Mouse (Mus musculus) MEL (cell line): ENCODE results near the gene Fam136a. TPM values are rescaled to one million over a fixed set of nuclear protein-coding genes. Genes with fewer than 3 reads are reported as not detected.

Experiments
- DNase-seq: peaks from one replicate; pipeline ENCODE4 v3.0.0; 2011; ENCODE audit warnings: low read depth, low spot score
- H3K27ac ChIP-seq: 2 replicates; pipeline ENCODE4 v1.5.1; 2012; ENCODE audit warnings: low read depth, mild to moderate bottlenecking, control low read depth, low read length, moderate library complexity; ENCODE audit not compliant: control insufficient read depth
- H3K27me3 ChIP-seq, 2 experiments: fragments of 150-350 bp in 1 of 2; sonication (generic) in 1 of 2; 2 replicates each; pipeline ENCODE4 v1.6.1; 2012; ENCODE audit warnings: low read length in 2 of 2, mild to moderate bottlenecking in 2 of 2, improper control_type of control experiment in 1 of 2, moderate library complexity in 1 of 2; ENCODE audit not compliant: insufficient read depth in 2 of 2, control insufficient read depth in 1 of 2
- H3K36me3 ChIP-seq, 2 experiments: 2 replicates each; pipeline ENCODE4 v1.6.1; 2012 to 2014; ENCODE audit warnings: low read length in 2 of 2, improper control_type of control experiment in 1 of 2, inconsistent platforms in 1 of 2, mild to moderate bottlenecking in 1 of 2; ENCODE audit not compliant: insufficient read depth in 2 of 2, control insufficient read depth in 1 of 2
- H3K4me1 ChIP-seq, 2 experiments: fragments of 150-350 bp in 1 of 2; sonication (generic) in 1 of 2; 2 replicates each; pipeline ENCODE4 v1.6.1; 2012; ENCODE audit warnings: low read length in 2 of 2, improper control_type of control experiment in 1 of 2, mild to moderate bottlenecking in 1 of 2; ENCODE audit not compliant: insufficient read depth in 2 of 2, control insufficient read depth in 1 of 2
- H3K4me3 ChIP-seq, 2 experiments: fragments of 150-350 bp in 1 of 2; sonication (generic) in 1 of 2; 2 replicates each; pipeline ENCODE4 v1.5.1; 2012; ENCODE audit warnings: low read depth in 2 of 2, low read length in 2 of 2, mild to moderate bottlenecking in 2 of 2, moderate library complexity in 2 of 2, control low read depth in 1 of 2, improper control_type of control experiment in 1 of 2; ENCODE audit not compliant: control insufficient read depth in 1 of 2, insufficient read depth in 1 of 2
- H3K79me2 ChIP-seq: 2 replicates; pipeline ENCODE4 v1.6.1; 2012; ENCODE audit warnings: mild to moderate bottlenecking, low read length, moderate library complexity; ENCODE audit not compliant: control insufficient read depth, poor library complexity, insufficient read depth
- H3K9ac ChIP-seq: 2 replicates; pipeline ENCODE4 v1.6.1; 2012; ENCODE audit warnings: low read depth, mild to moderate bottlenecking, control low read depth, low read length, moderate library complexity; ENCODE audit not compliant: control insufficient read depth, poor library complexity, severe bottlenecking
- H3K9me3 ChIP-seq: fragments of 150-350 bp; sonication (generic); replicated peaks from 2 replicates; pipeline ENCODE4 v1.6.1; 2012; ENCODE audit warnings: mild to moderate bottlenecking, low read length, improper control_type of control experiment, moderate library complexity; ENCODE audit not compliant: insufficient read depth
- BHLHE40 ChIP-seq: IDR thresholded peaks from 2 replicates; pipeline ENCODE4 v1.6.1; 2012; ENCODE audit warnings: low read depth, mild to moderate bottlenecking, inconsistent platforms, low read length, improper control_type of control experiment, borderline replicate concordance
- CHD1 ChIP-seq: IDR thresholded peaks from 2 replicates; pipeline ENCODE4 v1.6.1; 2012; ENCODE audit warnings: low read depth, mild to moderate bottlenecking, inconsistent platforms, low read length, improper control_type of control experiment
- CTCF ChIP-seq, 3 experiments: IDR thresholded peaks in 2 of 3; conservative IDR thresholded peaks in 1 of 3; 2 replicates each; pipeline ENCODE4 v1.5.1; 2011 to 2012; ENCODE audit warnings: low read length in 3 of 3, low read depth in 2 of 3, mild to moderate bottlenecking in 2 of 3, improper control_type of control experiment in 1 of 3, inconsistent platforms in 1 of 3, mixed read lengths in 1 of 3, moderate library complexity in 1 of 3; ENCODE audit not compliant: control insufficient read depth in 1 of 3, insufficient read depth in 1 of 3, poor library complexity in 1 of 3, severe bottlenecking in 1 of 3
- ELF1 ChIP-seq: IDR thresholded peaks from 2 replicates; pipeline ENCODE4 v1.6.1; 2014; ENCODE audit warnings: low read depth, mild to moderate bottlenecking, inconsistent platforms, low read length, improper control_type of control experiment, moderate library complexity
- EP300 ChIP-seq, 2 experiments: IDR thresholded peaks; 2 replicates each; pipeline ENCODE4 v1.6.1; 2011; ENCODE audit warnings: improper control_type of control experiment in 2 of 2, low read length in 2 of 2, low read depth in 1 of 2, mild to moderate bottlenecking in 1 of 2
- ETS1 ChIP-seq: IDR thresholded peaks from 2 replicates; pipeline ENCODE4 v1.6.1; 2012; ENCODE audit warnings: low read depth, mild to moderate bottlenecking, inconsistent platforms, low read length, improper control_type of control experiment, moderate library complexity
- GATA1 ChIP-seq: IDR thresholded peaks from 2 replicates; pipeline ENCODE4 v1.6.1; 2011; ENCODE audit warnings: low read depth, low read length, improper control_type of control experiment
- KAT2A ChIP-seq: conservative IDR thresholded peaks from 2 replicates; pipeline ENCODE4 v1.6.1; 2012; ENCODE audit warnings: low read depth, low read length, improper control_type of control experiment, inconsistent platforms
- MAX ChIP-seq: IDR thresholded peaks from 2 replicates; pipeline ENCODE4 v1.6.1; 2011; ENCODE audit warnings: low read length, improper control_type of control experiment
- MAZ ChIP-seq: IDR thresholded peaks from 2 replicates; pipeline ENCODE4 v1.6.1; 2012; ENCODE audit warnings: low read depth, mild to moderate bottlenecking, inconsistent platforms, low read length, improper control_type of control experiment
- NRF1 ChIP-seq: IDR thresholded peaks from 2 replicates; pipeline ENCODE4 v1.6.1; 2014; ENCODE audit warnings: low read depth, mild to moderate bottlenecking, inconsistent platforms, low read length, improper control_type of control experiment, moderate library complexity; ENCODE audit not compliant: poor library complexity, insufficient read depth, severe bottlenecking
- RAD21 ChIP-seq: IDR thresholded peaks from 2 replicates; pipeline ENCODE4 v1.6.1; 2011; ENCODE audit warnings: mild to moderate bottlenecking, low read depth, low read length, improper control_type of control experiment
- SMC3 ChIP-seq: IDR thresholded peaks from 2 replicates; pipeline ENCODE4 v1.6.1; 2011; ENCODE audit warnings: low read depth, low read length, improper control_type of control experiment
- TAL1 ChIP-seq: IDR thresholded peaks from 2 replicates; pipeline ENCODE4 v1.6.1; 2012; ENCODE audit warnings: mild to moderate bottlenecking, inconsistent platforms, low read length, moderate library complexity, mixed read lengths
- TBP ChIP-seq: IDR thresholded peaks from 2 replicates; pipeline ENCODE4 v1.8.0; 2011; ENCODE audit warnings: low read depth, low read length, improper control_type of control experiment
- TCF12 ChIP-seq: IDR thresholded peaks from 2 replicates; pipeline ENCODE4 v1.6.1; 2014; ENCODE audit warnings: low read depth, mild to moderate bottlenecking, inconsistent platforms, low read length, improper control_type of control experiment, moderate library complexity
- UBTF ChIP-seq: IDR thresholded peaks from 2 replicates; pipeline ENCODE4 v1.6.1; 2012; ENCODE audit warnings: low read depth, mild to moderate bottlenecking, inconsistent platforms, low read length, improper control_type of control experiment, moderate library complexity, borderline replicate concordance; ENCODE audit not compliant: insufficient read depth
- ZKSCAN1 ChIP-seq: IDR thresholded peaks from 2 replicates; pipeline ENCODE4 v1.6.1; 2012; ENCODE audit warnings: low read depth, mild to moderate bottlenecking, inconsistent platforms, low read length, improper control_type of control experiment, moderate library complexity
- ZMIZ1 ChIP-seq: IDR thresholded peaks from 2 replicates; pipeline ENCODE4 v1.6.1; 2012; ENCODE audit warnings: low read depth, mild to moderate bottlenecking, inconsistent platforms, low read length, improper control_type of control experiment, moderate library complexity
- ZNF384 ChIP-seq: IDR thresholded peaks from 2 replicates; pipeline ENCODE4 v1.6.1; 2012; ENCODE audit warnings: low read depth, mild to moderate bottlenecking, inconsistent platforms, low read length, improper control_type of control experiment
- polyA plus RNA-seq, 2 experiments: library from polyadenylated mRNA; stranded (reverse) in 1 of 2; unstranded in 1 of 2; fragments of >175 nt in 1 of 2; fragments of >200 nt in 1 of 2; gene quantifications; 2 replicates each; pipeline versions ENCODE4 v1.2.1 to v1.2.4; 2012; ENCODE audit warnings: low replicate concordance in 2 of 2, low read depth in 1 of 2; ENCODE audit not compliant: insufficient read length in 2 of 2, insufficient read depth in 1 of 2, missing spikeins in 1 of 2
- total RNA-seq: library from RNA; depleted of rRNA; stranded (reverse); fragments of 300-350 nt; gene quantifications from 2 replicates; pipeline ENCODE4 v1.2.3, GENCODE M21; 2012

Fam136a gene
- total and polyA plus RNA-seq, 3 experiments: 53.0 to 89.2 TPM; not detected in 1

GRCm38 (mm10) chr6:86356956-86357355 is 8.5 kb upstream of the Fam136a start:
- Histone ChIP-seq H3K4me1 (peaks cover 0 to 2% of the 10 kb centered on the region in 2 experiments; a peak in 1 of 4 replicates), H3K9me3 (no peaks in the 10 kb centered on the region), H3K9ac (no peak overlapping the region), H3K36me3 (no peaks in the 10 kb centered on the region), H3K27ac (no peak overlapping the region), H3K27me3 (peaks cover 4% of the 10 kb centered on the region in 2 experiments), H3K79me2 (no peaks in the 10 kb centered on the region), H3K4me3 (no peak overlapping the region)
- TF ChIP-seq UBTF (no peak), ETS1 (no peak), SMC3 (no peak), BHLHE40 (peak; percentile 54; the same call in 1 of the 2 replicates), ZMIZ1 (no peak), TBP (no peak), ZNF384 (no peak), CHD1 (no peak), GATA1 (no peak), KAT2A (no peak), NRF1 (no peak), MAX (0 out of 2 replicates have a peak, but pooled peaks have one; percentile 22)
- DNase-seq: no peak

GRCm38 (mm10) chr6:86360691-86361090 is 4.8 kb upstream of the Fam136a start:
- H3K9me3 ChIP-seq: no peaks in the 10 kb centered on the region
- no peaks in the 10 kb centered on the region for H3K27me3 ChIP-seq
- H3K27ac ChIP-seq: no peak overlapping the region
- no peak for TF ChIP-seq ELF1
- TF ChIP-seq TCF12: no peak
- no peak for TF ChIP-seq EP300 (IDR thresholded peaks at IDR 0.05; ENCODE audit: low read depth in 1 of 2, low read length in 2 of 2)
- no peak for TF ChIP-seq NRF1
- no peak for TF ChIP-seq CTCF (IDR thresholded peaks at IDR 0.05 in 2 of 3, conservative IDR thresholded peaks at IDR 0.05 in 1 of 3; ENCODE audit: control insufficient read depth in 1 of 3, insufficient read depth in 1 of 3, low read depth in 2 of 3, low read length in 3 of 3, poor library complexity in 1 of 3, severe bottlenecking in 1 of 3)
- no peak for TF ChIP-seq KAT2A
- no peak for TF ChIP-seq RAD21
- no peak for TF ChIP-seq ZKSCAN1
- TF ChIP-seq UBTF: no peak
- TF ChIP-seq MAZ: no peak
- no peak for TF ChIP-seq GATA1
- TF ChIP-seq ETS1: no peak
- TF ChIP-seq TAL1: no peak
- TF ChIP-seq, all 39 proteins: peak for 0
- Histone ChIP-seq H3K79me2 (peaks cover 2% of the 10 kb centered on the region), H3K36me3 (peaks cover 0 to 2% of the 10 kb centered on the region in 2 experiments; a peak in 1 of 4 replicates), H3K9ac (no peak overlapping the region), H3K4me1 (peaks cover 0 to 5% of the 10 kb centered on the region in 2 experiments; a peak in 2 of 4 replicates), H3K4me3 (no peak overlapping the region)
- no peak for DNase-seq
